Mouse (Mus musculus): ENCODE results near the gene Mfn2.
A peak's percentile ranks its signal among the peaks of the same experiment; 100 is the strongest.
"Not testable (repeated sequence)": the region's sequence is repeated elsewhere in the genome, so short reads cannot be mapped to it uniquely, and the experiment has no call there.

Mfn2 gene

GRCm38 (mm10) chr4:147866793-147867192 is 37.7 kb downstream of the Mfn2 start:
- not testable (repeated sequence) for DNase-seq

GRCm38 (mm10) chr4:147866056-147866455 is 38.4 kb downstream of the Mfn2 start:
- no peak for DNase-seq

GRCm38 (mm10) chr4:147865651-147866050 is 38.9 kb downstream of the Mfn2 start:
- DNase-seq: no peak

DNA sequence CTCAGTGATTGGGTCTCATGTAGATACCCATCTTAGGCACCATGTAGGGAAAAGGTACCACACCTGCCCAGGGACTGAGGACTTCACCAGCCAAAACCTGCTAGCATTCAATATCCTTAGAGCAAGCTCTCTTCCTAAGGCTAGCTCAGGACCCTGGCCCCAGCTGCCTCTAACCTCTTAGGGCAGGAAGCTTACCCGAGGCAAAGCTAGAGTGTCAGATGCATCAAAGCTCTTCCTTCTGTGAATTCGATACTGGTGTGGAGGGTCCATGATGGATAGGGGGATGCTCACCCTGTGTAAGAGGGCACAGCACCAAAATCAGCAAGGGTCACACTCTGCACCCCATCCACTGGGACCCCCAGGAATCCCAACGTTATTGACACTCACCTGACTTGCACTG is 42.5 kb downstream of the Mfn2 start:
- no peak for DNase-seq

- DNase-seq: no peak
Observed at GRCm38 (mm10) chr4:147850776-147851175, 53.7 kb downstream of the Mfn2 start.

- DNase-seq: no peak
Observed at GRCm38 (mm10) chr4:147848584-147848991, 55.9 kb downstream of the Mfn2 start.

- peak; percentile 64 to 83 for DNase-seq
Observed at GRCm38 (mm10) chr4:147847614-147848583, 56.6 kb downstream of the Mfn2 start, which contains the start of gene Zfp933. Gene Zfp933, minus strand, starts transcription at chr4:147848366.

DNA sequence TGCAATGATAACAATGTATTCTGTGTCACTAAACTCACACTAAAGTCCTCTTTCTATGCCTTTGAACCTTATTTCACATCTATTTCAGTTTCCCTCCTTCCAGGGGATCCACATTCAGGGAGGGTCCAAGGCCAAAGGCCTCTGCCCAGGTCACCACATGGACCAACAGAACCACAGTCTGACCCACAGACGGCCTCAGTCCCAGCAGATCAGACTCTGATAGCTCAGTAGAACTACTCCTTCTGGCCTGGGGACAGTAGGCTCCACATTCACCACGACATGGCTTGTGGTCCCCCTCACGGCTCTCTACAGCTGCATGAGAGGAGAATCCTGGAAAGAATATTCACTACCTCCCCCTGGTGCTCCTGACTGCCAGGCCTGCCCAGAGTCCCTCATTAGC is 61.6 kb downstream of the Mfn2 start:
- DNase-seq: no peak

- DNase-seq: peak; percentile 26 to 33
Observed at GRCm38 (mm10) chr4:147839282-147839681, 65.2 kb downstream of the Mfn2 start.

DNA sequence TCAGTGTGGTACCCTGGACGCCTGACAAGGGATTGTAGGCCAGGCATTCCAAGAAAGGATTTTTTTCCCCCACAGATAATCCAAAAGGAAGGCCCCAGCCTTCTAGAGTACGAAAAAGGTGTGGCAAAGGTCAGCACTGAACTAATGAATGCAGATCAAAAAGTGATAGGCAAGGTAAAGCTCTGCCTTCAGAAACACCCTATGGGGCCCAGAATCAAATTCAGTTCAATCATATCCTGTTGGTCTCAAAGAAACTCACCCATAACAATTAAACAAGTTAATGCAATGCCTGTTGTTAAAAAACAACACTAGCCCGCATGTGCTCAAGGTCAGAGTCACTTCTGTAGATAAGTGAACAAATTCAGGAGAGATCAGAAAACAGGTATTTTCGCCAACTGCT is 80.1 kb downstream of the Mfn2 start:
- DNase-seq: no peak

All from lung, adult 18-20 months (tissue).